Mouse (Mus musculus): ENCODE measurements at regions not wholly inside any gene's neighbourhood (a gene's known extent, or its start where the extent isn't known, plus 50 kb on each side); places are given as distances from the start of the nearest gene placed in this dataset.

DNA sequence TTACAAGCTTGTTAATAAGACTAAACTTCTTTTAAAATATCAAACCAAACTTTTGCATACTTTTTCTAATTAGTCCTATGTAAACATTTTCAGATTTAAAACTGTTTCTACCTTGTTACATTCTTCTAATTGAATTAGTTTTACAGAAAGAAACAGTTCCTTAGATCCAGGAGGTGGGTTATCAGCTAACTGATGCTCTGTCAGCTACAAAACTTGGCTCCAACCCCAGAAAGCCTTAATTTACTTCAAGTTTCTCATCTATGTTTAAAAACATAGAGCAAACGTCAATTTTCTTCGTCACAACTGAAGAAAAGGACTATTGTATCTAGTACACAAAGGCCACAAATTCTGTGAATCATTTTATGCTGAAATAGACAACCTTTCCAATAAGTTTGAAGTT, 110.4 kb upstream of the Pclo start:
- TF ChIP-seq GATA1 (IDR thresholded peaks at IDR 0.05; ENCODE audit: low read depth, low read length) (peak; percentile 63), ELF1 (IDR thresholded peaks at IDR 0.05; ENCODE audit: low read depth, low read length) (no peak), POLR2A (IDR thresholded peaks at IDR 0.05; ENCODE audit: control insufficient read depth in 1 of 2, insufficient read depth in 1 of 2, low read depth in 1 of 2, low read length in 2 of 2, poor library complexity in 1 of 2) (no peak), TCF12 (IDR thresholded peaks at IDR 0.05; ENCODE audit: low read depth, low read length) (peak; percentile 57; the same call in 1 of the 2 replicates), USF1 (IDR thresholded peaks at IDR 0.05; ENCODE audit: low read depth, low read length) (no peak), EP300 (IDR thresholded peaks at IDR 0.05; ENCODE audit: low read depth in 1 of 2, low read length in 2 of 2) (peak; percentile 82 to 83), RAD21 (IDR thresholded peaks at IDR 0.05; ENCODE audit: low read depth, low read length) (no peak), CTCF (IDR thresholded peaks at IDR 0.05 in 2 of 3, conservative IDR thresholded peaks at IDR 0.05 in 1 of 3; ENCODE audit: control insufficient read depth in 1 of 3, insufficient read depth in 1 of 3, low read depth in 2 of 3, low read length in 3 of 3, poor library complexity in 1 of 3, severe bottlenecking in 1 of 3) (no peak), UBTF (IDR thresholded peaks at IDR 0.05; ENCODE audit: borderline replicate concordance, insufficient read depth, low read depth, low read length) (no peak), TAL1 (IDR thresholded peaks at IDR 0.05; ENCODE audit: low read length) (no peak), E2F4 (IDR thresholded peaks at IDR 0.05; ENCODE audit: borderline replicate concordance, low read depth, low read length) (no peak), CHD2 (IDR thresholded peaks at IDR 0.05; ENCODE audit: low read length) (no peak)

Measured in MEL (cell line).